Mouse (Mus musculus) right cerebral cortex, postnatal 4 days (tissue): ENCODE results near the gene Fam214a.

Experiments
- DNase-seq: peaks from one replicate; pipeline ENCODE4 v3.0.0-alpha.2; 2022

Gene Fam214a

DNA sequence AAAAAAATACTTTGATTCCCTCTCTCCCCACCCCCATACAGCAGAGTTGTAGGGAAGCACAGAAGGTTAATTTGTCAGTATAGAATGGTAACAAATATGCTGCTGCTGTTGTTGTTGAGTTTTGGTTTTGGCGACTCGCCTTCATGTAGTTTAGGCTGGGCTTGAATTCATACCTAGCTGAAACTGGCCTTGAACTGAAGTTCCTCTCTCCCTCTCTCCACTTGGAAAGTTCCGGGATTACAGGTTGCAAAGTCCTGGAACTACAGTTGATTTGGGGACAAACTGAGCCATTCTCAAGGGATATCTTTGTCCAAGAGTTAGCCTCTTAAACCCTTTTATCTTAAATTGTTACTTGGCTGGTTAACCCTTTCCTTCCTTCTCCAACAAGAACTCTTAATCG, 83.3 kb downstream of the Fam214a start:
- no peak for DNase-seq

DNA sequence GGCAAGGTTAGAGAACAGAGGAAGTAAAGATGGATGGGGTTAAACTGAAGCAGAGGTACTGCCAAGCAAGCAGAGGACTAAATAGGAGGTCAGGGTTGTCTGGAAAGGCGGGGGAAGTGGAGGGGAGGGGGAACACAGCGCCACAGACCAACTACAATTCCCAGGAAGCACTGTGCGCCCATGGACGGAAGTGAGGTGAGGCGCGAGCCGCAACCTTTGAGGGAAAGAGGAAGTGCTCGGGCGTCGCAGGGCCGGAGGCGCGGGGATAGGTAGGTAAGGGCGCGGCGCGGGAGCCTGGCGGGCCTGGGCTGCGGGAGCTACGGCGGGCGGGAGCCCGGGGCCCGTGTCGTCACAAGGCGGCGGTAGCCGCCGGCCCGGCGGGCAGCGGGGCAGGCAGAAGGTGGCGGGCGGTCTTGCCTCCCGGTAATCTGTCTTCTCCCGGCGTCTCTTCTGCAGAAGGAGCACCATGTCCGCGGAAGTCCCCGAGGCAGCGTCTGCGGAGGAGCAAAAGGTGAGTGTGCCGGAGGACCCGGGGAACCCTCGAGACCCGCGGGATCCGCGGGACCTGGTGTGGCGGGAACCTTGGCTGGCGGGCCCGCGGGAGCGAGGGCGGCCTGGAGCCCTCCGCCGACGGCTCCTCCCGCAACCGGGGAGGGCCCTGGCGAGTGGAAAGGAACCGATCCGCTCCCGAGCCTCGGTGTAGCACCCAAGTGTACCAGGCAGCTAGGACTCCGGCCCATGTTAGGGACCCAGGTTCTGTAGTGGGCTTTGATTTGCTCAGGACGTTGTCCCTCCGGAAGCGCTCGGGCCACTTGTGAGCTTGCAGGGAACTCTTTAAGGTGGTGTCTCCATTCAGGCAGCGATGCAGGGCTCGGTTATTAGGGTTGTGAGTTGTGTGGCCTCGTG, 85.0 kb downstream of the Fam214a start, which contains the start of gene Arpp19:
Gene Arpp19 (plus strand): TSS at position 164 of the 906 bp plus-strand sequence.
- peak; percentile 76 for DNase-seq

DNA sequence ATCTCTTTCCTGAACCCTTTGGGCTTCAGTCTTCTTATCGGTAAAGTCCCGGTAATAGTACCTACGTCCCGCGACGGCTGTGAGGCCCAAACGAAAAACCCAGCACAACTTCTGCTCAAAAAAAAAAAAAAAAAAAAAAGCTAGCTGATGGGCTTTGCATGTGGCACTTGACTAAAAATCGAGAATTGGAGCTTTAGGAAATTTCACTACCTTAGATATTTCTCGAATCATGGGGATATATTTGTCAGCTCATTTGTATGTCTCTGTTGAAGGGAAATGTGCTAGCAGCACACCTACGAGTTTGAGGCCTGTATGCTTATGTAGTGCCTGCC, 85.6 kb downstream of the Fam214a start:
- DNase-seq = no peak

DNA sequence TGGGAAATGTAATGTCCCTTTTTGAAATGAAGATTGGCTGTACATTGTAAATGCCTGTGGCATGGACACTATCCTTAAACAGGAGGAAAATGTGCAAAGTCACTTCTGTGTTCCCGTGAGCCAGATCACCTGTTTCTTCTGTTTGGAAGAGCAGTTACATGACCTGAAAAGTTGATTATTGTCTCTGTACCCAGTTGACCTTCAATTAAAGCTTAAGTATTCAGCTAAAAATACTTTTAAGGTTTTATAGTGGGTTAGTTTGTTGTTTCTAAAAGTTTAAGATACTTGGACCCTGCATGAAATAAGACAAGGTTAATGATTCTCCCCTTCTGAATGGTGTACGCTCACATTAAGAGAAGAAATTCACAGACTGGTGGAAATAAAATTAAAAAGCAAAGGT, 87.9 kb downstream of the Fam214a start:
- no peak for DNase-seq

DNA sequence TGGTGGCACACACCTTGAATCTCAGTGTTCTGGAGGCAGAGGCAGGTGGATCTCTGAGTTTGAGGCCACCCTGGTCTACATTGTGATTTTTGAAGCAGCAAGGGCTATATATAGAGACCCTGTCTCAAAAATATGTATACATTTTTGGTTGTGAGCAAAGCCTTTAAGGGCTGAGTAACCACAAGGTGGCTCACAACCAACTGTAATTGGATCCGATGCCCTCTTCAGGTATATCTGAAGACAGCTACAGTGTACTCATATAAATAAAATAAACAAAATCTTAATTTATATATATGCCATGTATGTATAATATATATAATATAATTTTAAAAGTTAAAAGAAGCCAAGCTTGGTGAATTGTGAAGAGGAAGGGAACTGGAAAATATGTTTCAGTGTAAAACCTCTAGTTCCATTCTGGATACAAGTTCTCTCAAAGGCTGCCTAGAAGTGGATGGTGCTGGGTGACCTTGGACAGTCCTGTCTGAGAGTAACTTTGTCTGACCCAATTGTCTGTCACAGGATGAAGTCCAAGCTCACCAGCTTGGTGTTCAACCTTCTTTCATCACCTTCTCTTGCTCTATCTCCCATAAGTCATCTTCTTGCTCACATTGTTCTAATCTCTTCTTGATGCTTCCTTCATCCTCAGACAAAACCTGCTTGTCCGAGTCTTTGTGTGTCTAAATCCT, 89.3 kb downstream of the Fam214a start:
- no peak for DNase-seq

DNA sequence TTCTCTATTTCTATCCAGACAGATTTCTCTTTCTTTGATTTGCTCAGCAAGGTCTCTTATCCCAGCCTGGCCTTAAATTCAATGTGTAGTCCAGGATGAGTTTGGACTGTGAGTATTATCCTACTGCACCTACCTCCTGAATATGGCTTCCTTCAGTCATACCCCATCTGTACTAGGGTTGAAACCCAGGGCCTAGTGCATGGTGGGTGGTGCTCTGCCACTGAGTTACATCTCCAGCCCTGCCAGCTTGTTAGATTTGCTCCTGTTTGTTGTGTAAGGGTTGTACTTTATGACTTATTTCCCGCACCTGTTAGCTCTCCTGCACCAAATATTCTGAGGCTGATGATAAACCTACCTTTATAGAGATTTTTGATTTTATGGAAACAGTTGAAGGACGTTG, 90.5 kb downstream of the Fam214a start:
- no peak for DNase-seq

DNA sequence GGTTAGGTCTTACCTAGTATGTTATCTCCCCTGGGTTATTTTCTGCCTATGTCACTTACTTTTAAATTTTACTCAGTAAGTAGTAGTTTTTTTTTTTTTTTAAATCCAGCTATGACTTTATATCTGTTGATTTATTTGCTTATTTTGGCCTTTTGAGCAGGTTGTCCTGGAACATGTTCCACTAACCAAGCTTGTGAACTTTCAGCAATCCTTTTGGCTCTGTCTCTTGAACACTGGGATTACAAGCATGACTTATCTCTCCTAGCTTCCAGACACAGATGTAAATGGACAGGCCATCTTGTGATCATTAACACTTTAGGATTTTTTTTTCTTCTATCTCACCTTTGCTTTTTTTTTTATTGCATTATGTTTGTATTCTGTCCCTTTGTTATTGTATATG, 94.4 kb downstream of the Fam214a start:
- DNase-seq = no peak

DNA sequence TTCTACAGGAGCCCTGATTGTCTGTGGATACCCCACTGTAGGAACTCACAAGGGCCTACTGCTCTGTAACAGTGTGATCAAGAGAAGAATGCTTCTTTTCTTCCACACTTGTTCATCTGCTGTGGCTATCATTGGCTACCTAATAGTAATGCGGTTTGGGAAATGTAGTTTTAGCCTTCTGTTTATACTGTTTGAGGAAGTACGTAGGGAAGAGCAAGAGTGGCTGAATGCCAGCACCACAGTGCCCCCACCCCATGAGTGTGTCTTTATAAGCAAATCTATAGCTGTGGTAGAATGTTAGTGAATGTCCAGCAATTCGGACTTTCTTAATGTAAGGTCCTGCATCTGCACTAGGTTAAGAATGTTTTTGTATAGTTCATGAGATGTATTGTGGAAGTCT, 96.4 kb downstream of the Fam214a start:
- no peak for DNase-seq

DNA sequence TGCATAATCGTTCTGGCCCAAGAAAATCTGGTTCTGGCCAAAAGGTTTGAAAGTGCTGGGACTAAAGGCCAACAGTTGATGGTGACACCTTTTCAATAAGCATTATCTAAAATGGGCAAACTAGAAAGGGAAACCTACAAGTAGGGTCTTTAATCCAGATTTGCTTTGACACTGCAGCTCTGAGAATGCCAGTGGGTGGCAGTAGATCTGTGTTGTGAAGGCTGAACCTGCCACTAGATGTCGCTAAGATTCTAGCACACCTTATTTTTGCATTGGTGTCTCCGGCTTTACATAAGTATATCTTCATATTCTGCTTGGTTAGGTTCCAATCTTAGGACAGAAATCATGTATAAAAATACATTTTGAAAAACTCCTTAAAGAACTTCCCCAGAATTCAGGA, 97.3 kb downstream of the Fam214a start:
- peak; percentile 60 for DNase-seq

DNA sequence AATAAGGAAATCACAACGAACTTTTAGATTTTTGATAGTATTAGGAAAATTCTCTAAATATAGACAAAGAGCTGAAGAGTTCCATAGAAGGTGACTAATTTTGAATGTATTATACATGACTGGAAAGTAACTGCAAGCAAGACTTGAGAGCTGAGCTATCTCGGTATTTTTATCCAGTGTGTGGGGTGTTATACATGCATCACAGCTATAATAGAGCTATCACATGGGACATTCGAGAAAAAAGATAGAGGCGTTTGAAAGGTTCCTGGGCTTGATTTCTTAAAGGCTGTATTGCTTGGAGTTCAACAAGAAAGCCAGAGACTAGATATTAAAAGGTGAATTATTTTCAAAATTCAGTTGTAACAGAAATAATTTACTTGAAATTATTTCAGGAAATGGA, 99.2 kb downstream of the Fam214a start:
- DNase-seq = no peak

DNA sequence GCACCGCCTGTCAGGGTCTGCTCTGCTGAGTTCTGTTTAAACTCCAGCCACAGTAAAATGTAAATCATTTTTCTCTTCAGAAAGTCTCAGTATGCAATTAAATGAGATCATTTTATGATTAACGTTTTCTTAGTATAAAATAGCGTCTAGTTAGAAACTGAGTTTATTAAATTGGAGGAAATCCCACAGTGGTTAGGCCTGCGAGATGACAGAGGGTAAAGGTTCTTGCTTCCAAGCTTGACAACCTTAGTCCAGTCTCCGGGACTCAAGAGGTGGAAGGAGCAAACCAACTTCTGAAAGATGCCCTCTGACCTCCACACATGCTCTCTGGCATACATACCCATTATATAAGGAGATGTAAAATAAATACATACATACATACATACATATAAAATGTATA, 102.4 kb downstream of the Fam214a start:
- DNase-seq = no peak

DNA sequence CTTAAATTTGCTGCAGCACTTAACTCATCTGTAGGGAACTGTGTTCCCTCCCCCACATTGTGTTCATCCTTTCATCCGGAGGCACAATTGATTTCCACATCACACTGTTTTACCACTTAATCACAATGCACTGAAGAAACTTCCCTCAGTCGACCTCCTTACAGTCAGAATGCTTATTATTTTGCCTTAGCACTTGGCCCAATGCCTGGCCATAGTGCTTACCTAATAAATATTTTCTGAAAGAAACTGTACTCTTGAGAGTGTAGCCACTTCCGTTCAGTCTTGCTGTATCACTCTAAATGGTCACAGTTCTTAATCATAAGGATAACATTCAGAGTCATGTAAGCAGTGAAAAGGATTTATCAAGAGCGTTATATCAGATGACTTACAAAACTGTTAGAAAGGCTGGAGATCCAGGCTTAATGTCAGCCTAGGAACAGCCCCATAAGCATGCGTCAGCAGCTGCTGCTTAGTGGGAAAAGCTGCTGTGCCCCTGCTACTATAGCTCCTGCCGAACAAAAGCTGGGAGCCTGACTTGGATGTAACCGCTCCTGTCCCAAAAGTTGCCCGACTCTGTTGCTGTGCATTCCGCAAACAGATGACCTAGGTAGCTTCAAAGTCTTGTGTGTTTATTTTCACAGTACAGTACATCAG, 112.1 kb downstream of the Fam214a start:
- no peak for DNase-seq

DNA sequence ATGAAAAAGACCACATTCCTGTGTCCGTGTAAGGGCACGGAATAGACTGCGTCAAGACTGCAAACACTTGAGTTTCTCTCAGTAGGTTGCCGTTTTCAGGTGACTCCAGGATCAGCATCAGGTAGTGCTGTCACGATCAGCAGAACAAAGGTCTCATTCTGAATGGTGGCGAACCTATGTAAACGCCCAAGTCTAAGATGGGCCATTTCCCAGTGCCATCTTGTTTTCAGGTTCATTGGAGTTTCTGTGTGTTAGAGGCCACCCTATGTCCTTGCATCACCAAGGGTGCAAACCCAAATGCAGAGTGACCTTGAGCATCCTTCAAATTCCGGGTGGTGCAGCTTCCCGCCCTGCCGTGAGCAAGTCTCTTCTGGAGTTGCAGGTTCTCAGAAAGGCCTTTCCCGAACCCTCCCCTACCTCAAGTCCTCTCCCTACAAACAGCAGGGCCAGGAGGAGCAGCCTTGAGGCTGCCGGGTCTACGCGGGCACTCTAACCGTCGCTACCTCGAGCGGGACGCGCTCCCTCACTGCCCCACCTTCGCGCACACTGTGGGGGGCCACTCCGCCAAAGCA, 117.9 kb downstream of the Fam214a start, which contains the start of gene Myo5a:
Gene Myo5a (plus strand): TSS at position 559 of the 572 bp plus-strand sequence.
- no peak for DNase-seq

DNA sequence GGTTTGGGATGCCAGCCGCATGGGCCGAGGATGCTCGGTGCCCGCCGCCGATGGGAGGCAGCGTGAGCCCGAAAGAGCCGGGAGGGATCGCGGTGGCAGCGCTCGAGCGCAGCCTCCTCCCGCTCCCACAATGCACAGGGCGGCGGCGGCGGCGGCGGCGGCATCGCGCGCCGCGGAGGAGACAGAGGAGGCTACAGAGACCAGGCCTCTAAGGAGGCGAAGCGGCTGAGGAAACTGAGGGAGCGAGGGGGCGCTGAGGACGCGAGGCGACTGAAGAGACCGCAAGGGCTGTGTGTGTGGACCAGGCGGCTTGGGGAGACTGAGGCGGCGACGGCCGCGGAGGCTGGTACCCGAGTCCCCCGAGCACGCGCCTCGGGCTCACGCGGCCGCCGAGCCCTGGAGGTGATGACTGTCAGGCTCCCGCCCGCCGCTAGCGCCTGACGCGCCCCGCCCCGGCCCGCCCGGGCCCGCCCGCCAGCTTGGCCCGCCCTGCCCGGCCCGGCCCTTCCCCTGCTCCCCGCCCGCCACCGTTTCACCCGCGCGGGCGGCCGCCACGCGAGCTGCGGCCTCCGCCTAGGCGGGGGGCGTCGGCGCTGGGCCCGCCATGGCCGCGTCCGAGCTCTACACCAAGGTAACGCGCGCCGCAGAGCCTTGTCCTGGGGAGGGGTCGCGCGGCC, 118.5 kb downstream of the Fam214a start:
- DNase-seq = peak; percentile 78

DNA sequence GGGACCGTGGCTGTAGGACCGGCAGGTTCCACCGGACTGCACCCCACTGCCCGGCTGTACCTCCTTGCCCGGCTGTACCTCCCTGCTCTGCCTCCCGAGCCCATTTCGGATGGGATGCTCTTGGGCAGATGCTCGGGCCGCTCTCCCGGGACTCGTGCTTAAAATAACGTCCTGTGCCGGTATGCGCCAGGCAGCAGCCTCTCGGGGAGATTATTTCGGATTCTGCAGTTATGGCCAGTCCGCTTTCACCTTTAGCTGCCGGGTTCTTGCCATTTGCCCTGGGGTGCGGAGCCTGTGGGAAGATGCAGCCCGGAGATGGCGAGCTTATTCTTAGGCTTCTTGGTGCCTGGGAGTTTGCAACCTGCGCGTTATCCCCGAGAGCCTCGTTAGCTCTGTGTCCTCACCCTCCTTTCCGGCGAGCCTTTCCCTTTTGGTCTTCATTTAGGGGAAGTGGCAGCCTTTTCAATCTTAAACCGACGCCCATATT, 119.1 kb downstream of the Fam214a start:
- no peak for DNase-seq

DNA sequence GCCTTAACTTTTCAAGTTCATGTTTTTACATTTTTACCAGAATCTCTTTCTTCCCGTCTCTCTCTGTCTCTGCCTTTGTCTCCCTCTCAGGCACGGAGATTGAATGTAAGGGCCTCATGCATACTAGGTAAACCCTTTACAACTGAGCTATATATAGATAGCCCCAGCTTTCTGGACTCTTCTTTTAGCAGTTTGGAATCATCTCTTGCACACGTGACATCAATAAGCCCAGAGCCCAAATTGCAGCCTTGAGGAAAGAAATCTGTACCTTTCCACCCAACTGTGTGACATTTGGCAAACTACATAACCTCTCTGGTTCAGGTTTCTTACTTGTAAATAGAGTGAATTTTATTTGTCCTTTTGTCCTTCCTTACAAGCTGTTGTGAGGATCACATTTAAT, 119.7 kb downstream of the Fam214a start:
- DNase-seq = no peak

DNA sequence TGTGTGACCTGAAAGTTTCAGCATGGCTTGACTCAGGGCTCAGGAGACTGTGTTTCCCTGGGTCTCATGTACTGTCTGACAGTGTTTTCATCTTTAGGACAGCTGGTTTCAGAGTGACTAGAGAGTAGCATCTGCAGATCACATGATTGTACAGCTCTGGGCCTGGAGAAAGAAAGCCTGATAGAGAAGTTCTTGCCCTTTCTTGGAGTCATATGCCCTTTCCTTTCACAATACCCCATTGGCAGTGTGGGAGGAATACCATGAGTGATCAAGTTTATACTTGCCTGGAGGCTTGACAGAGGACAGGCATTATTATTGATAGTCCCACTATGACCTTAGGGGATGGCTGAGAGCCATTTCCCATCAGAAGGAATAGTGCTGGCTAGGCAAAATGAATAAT, 124.5 kb downstream of the Fam214a start:
- no peak for DNase-seq
